Mouse (Mus musculus) right cerebral cortex, postnatal 36 days (tissue): ENCODE results near the gene Rab5a.

Experiments used
- DNase-seq, 2 experiments: peaks; one replicate each; pipeline ENCODE4 v3.0.0; 2022; ENCODE audit warnings: low spot score in 2 of 2, mixed read lengths in 1 of 2

The Rab5a gene

DNA sequence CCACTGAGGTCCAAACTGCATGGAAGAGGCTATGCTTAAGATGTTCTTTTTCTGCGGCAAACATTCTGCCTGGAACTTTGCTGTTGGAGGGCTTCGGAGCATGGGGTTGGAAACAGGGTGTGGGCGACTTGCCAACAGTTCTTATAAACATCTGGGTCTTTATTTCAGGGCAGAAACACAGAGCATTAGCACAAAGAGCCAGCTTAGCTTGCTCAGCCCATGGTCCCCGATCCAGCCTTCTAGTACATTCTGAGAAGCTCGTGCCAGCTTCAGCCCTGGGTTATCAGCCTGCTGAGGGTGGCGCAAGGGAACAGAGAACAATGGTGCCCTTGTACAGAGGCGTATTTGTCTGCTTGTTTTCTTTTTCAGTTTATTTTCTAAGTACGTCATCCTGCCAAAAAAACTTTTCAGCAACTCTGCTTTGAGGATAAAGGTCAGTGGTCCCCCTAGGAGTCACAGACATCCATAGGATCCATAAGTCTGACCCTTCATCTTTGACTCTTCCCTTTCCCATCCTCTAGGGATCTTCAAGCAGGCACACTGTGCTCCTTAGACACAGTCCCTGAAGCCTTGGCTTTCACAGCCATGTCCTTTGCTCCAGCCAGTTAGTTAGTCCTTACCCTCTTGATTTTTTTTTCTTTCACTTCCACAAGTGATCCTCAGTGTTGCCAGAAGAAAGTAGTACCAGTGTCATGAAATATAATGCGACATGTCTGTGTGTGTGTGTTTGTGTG is 64.7 kb downstream of the Rab5a start:
- DNase-seq: peak; percentile 16 to 38

DNA sequence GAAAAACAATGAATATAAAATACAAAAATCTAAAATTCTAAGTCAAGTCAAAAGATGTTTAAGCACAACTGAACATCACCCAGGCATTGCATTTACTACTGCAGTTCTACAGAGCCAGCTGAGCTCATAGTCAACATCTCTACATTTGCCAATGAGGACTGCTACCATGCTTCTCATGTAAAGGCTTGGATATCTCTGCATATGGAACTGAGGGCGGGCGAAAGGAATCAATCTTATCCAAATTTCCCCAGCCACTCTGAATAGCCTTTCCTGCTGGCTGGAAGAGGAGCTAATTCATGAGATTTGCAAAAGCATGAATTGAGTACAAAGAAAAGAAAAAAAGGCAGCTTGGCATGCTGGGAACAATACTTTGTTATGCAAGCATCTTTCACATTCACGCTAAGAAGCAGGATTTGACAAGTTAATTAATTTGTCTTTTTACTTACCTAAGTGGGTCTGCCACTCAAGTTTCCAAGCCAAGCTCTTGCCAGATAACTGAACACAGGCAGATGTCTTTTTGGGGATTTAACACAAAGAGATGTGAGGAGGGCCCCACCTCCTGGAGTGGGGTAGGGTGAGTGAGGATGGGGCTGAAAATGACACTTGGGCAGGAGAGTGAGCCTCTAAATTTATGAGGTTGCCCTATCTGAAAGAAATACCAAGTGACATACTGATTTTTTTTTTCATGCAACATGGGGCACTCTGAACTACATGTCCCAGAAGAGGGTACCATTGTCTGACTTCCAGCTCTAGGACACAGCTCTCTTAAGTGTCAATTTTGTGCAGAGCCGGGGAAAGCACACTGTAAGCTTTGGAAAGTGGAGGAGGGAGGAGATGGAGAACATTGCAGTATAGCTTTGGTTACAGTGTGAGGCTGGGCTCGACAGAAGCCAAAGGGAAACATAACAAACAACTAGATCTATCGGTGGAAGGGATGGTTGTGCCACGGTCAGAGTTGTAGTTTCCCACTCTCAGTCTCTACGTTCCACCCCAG is 72.6 kb downstream of the Rab5a start:
- DNase-seq: no peak

DNA sequence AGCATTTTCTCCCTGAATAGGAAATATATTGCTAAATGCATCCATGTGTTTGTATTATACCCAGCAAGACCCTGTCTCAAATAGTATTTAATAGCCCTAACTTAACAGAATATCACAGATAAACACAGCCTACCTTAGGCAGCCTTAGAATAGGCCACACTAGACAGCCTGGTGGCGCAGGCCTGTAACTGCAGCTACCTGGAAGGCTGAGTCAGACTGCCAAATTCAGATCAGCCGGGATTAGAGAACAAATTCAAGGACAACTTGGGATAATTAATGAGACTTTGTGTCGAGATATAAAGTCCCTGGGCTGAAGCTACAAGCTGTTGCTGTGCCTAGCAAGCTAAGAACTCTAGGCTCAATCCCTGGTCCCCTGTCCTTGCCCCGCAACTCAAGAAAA is 75.1 kb downstream of the Rab5a start:
- no peak for DNase-seq

DNA sequence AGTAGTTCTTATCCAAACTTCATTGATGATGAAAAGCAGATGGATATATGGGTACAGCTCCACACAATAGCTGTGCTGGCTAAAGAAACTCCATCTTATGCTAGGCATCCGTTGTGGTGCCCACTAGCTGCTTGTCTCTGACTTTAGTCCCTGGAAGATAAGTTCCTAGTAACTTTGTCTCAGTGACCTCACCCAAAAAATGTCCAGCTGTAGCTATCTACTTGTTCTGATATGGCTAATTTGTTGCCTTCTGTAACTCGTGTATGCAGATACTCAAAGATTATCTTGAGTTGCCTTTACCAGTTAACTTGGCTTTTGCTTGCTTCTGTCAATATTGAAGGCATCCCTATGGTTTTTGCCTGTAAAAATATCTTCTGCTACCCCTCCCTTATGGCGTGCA is 75.8 kb downstream of the Rab5a start:
- no peak for DNase-seq
